Mouse (Mus musculus) frontal cortex, postnatal 36 days (tissue): Measurements from ENCODE around the gene Fat4.

ENCODE experiments used
- DNase-seq, 2 experiments: peaks; one replicate each; pipeline ENCODE4 v3.0.0; 2022; ENCODE audit warnings: low spot score in 2 of 2

The Fat4 gene

GRCm38 (mm10) chr3:38886890-38887355, at the start of gene Fat4:
Gene Fat4 (plus strand): TSS chr3:38886940.
- peak in 1 of 2 experiments; percentile 22 for DNase-seq

GRCm38 (mm10) chr3:38839438-38839837, 47.3 kb upstream of the Fat4 start:
- DNase-seq, result no peak

GRCm38 (mm10) chr3:38843000-38843538, 43.7 kb upstream of the Fat4 start:
- no peak for DNase-seq

GRCm38 (mm10) chr3:38846602-38847382, 39.9 kb upstream of the Fat4 start:
- no peak for DNase-seq

GRCm38 (mm10) chr3:38849077-38849476, 37.7 kb upstream of the Fat4 start:
- DNase-seq, result no peak

- peak; percentile 30 to 74 for DNase-seq
Observed at GRCm38 (mm10) chr3:38849536-38849935, 37.2 kb upstream of the Fat4 start.

GRCm38 (mm10) chr3:38853650-38854049, 33.1 kb upstream of the Fat4 start:
- no peak for DNase-seq

- DNase-seq, result no peak
Observed at GRCm38 (mm10) chr3:38860683-38861082, 26.1 kb upstream of the Fat4 start.

- no peak for DNase-seq
Observed at GRCm38 (mm10) chr3:38871291-38871690, 15.4 kb upstream of the Fat4 start.

- no peak for DNase-seq
Observed at GRCm38 (mm10) chr3:38875872-38876271, 10.9 kb upstream of the Fat4 start.

GRCm38 (mm10) chr3:38876706-38877105, 10.0 kb upstream of the Fat4 start:
- DNase-seq, result no peak

- DNase-seq, result peak; percentile 33 to 66
Observed at GRCm38 (mm10) chr3:38882778-38883177, 4.0 kb upstream of the Fat4 start.

GRCm38 (mm10) chr3:38883676-38884075, 3.1 kb upstream of the Fat4 start:
- DNase-seq, result no peak

- DNase-seq, result peak; percentile 86 to 90
Observed at GRCm38 (mm10) chr3:38884276-38884675, 2.5 kb upstream of the Fat4 start.

GRCm38 (mm10) chr3:38884919-38885418, 1.8 kb upstream of the Fat4 start:
- peak in 1 of 2 experiments; percentile 32 for DNase-seq

- DNase-seq, result peak; percentile 75 to 76
Observed at GRCm38 (mm10) chr3:38885481-38886001, 1.2 kb upstream of the Fat4 start.

- peak; percentile 33 to 34 for DNase-seq
Observed at GRCm38 (mm10) chr3:38886061-38886821, 499 bp upstream of the Fat4 start.

- peak; percentile 60 to 67 for DNase-seq
Observed at GRCm38 (mm10) chr3:38887381-38887991, 746 bp downstream of the Fat4 start.

- peak; percentile 91 to 92 for DNase-seq
Observed at GRCm38 (mm10) chr3:38888111-38888510, 1.4 kb downstream of the Fat4 start.

GRCm38 (mm10) chr3:38892791-38893224, 6.1 kb downstream of the Fat4 start:
- DNase-seq, result peak in 1 of 2 experiments; percentile 36

GRCm38 (mm10) chr3:38900839-38901238, 14.1 kb downstream of the Fat4 start:
- DNase-seq, result no peak
